Mouse (Mus musculus): ENCODE data around the gene Teddm2. TPM values are rescaled to one million over a fixed set of nuclear protein-coding genes. Genes with fewer than 3 reads are reported as not detected.

The Teddm2 gene
- polyA plus RNA-seq, 1 experiment from 2014 or later, result 1.3 TPM

GRCm38 (mm10) chr1:153820216-153820615 lies 79.8 kb downstream of the Teddm2 start:
- H3K27me3 ChIP-seq (ENCODE audit: control insufficient read depth, insufficient read depth, low read length), result no peaks in the 10 kb centered on the region
- no peak overlapping the region for H3K4me2 ChIP-seq (ENCODE audit: low read depth, low read length)
- H3K4me1 ChIP-seq (ENCODE audit: control insufficient read depth, insufficient read depth, low read length), result no peaks in the 10 kb centered on the region
- H3K9me3 ChIP-seq (ENCODE audit: control insufficient read depth, low read length), result no peaks in the 10 kb centered on the region
- no peaks in the 10 kb centered on the region for H3K36me3 ChIP-seq (ENCODE audit: control insufficient read depth, insufficient read depth, low read length)
- WGBS, result 73% methylated on average over 3 of the region's 3 CpGs
- no peak for ATAC-seq (ENCODE audit: low read depth)
- no peak overlapping the region for H3K4me3 ChIP-seq (ENCODE audit: low read depth, low read length)
- no peak overlapping the region for H3K27ac ChIP-seq (ENCODE audit: low read depth, low read length)
- H3K9ac ChIP-seq (replicated peaks; ENCODE audit: low read depth, low read length), result no peak overlapping the region

GRCm38 (mm10) chr1:153814278-153814677 lies 85.8 kb downstream of the Teddm2 start:
- Histone ChIP-seq H3K4me1 (ENCODE audit: control insufficient read depth, insufficient read depth, low read length) (no peaks in the 10 kb centered on the region), H3K27me3 (ENCODE audit: control insufficient read depth, insufficient read depth, low read length) (no peaks in the 10 kb centered on the region), H3K4me3 (ENCODE audit: low read depth, low read length) (no peak overlapping the region), H3K36me3 (ENCODE audit: control insufficient read depth, insufficient read depth, low read length) (no peaks in the 10 kb centered on the region), H3K27ac (ENCODE audit: low read depth, low read length) (no peak overlapping the region), H3K4me2 (ENCODE audit: low read depth, low read length) (no peak overlapping the region), H3K9ac (replicated peaks; ENCODE audit: low read depth, low read length) (no peak overlapping the region), H3K9me3 (ENCODE audit: control insufficient read depth, low read length) (no peaks in the 10 kb centered on the region)
- WGBS, result 64% methylated on average over 2 of the region's 2 CpGs
- ATAC-seq (ENCODE audit: low read depth), result no peak

- WGBS, result 59% methylated on average over 13 of the region's 13 CpGs
Observed at GRCm38 (mm10) chr1:153807390-153807993, 92.5 kb downstream of the Teddm2 start.

GRCm38 (mm10) chr1:153803530-153803929 lies 96.5 kb downstream of the Teddm2 start:
- Histone ChIP-seq H3K4me2 (ENCODE audit: low read depth, low read length) (no peak overlapping the region), H3K9me3 (ENCODE audit: control insufficient read depth, low read length) (no peaks in the 10 kb centered on the region), H3K4me1 (ENCODE audit: control insufficient read depth, insufficient read depth, low read length) (no peaks in the 10 kb centered on the region), H3K36me3 (ENCODE audit: control insufficient read depth, insufficient read depth, low read length) (no peaks in the 10 kb centered on the region), H3K27me3 (ENCODE audit: control insufficient read depth, insufficient read depth, low read length) (no peaks in the 10 kb centered on the region), H3K27ac (ENCODE audit: low read depth, low read length) (no peak overlapping the region), H3K9ac (replicated peaks; ENCODE audit: low read depth, low read length) (no peak overlapping the region), H3K4me3 (ENCODE audit: low read depth, low read length) (no peak overlapping the region)
- 69% methylated on average over 8 of the region's 8 CpGs for WGBS
- ATAC-seq (ENCODE audit: low read depth), result no peak

More at GRCm38 (mm10) chr1:153807390-153807993, 92.5 kb downstream of the Teddm2 start:
- Histone ChIP-seq H3K27me3 (ENCODE audit: control insufficient read depth, insufficient read depth, low read length) (no peaks in the 10 kb centered on the region), H3K4me1 (ENCODE audit: control insufficient read depth, insufficient read depth, low read length) (no peaks in the 10 kb centered on the region), H3K4me3 (ENCODE audit: low read depth, low read length) (no peak overlapping the region), H3K4me2 (ENCODE audit: low read depth, low read length) (no peak overlapping the region), H3K9ac (replicated peaks; ENCODE audit: low read depth, low read length) (no peak overlapping the region), H3K27ac (ENCODE audit: low read depth, low read length) (no peak overlapping the region), H3K9me3 (ENCODE audit: control insufficient read depth, low read length) (no peaks in the 10 kb centered on the region), H3K36me3 (ENCODE audit: control insufficient read depth, insufficient read depth, low read length) (no peaks in the 10 kb centered on the region)
- ATAC-seq (ENCODE audit: low read depth), result no peak

- no peak overlapping the region for H3K9ac ChIP-seq (replicated peaks; ENCODE audit: low read depth, low read length)
- H3K27me3 ChIP-seq (ENCODE audit: control insufficient read depth, insufficient read depth, low read length), result no peaks in the 10 kb centered on the region
- H3K27ac ChIP-seq (ENCODE audit: low read depth, low read length), result no peak overlapping the region
- no peaks in the 10 kb centered on the region for H3K9me3 ChIP-seq (ENCODE audit: control insufficient read depth, low read length)
- no peak overlapping the region for H3K4me2 ChIP-seq (ENCODE audit: low read depth, low read length)
- ATAC-seq (ENCODE audit: low read depth), result no peak
- H3K4me1 ChIP-seq (ENCODE audit: control insufficient read depth, insufficient read depth, low read length), result no peaks in the 10 kb centered on the region
- H3K36me3 ChIP-seq (ENCODE audit: control insufficient read depth, insufficient read depth, low read length), result no peaks in the 10 kb centered on the region
- 84% methylated on average over 7 of the region's 7 CpGs for WGBS
- H3K4me3 ChIP-seq (ENCODE audit: low read depth, low read length), result no peak overlapping the region
Observed at GRCm38 (mm10) chr1:153802691-153803090, 97.3 kb downstream of the Teddm2 start.

Small RNAs within 50 kb of the gene (microRNA-seq; reads per million reads assigned to microRNA genes)
- gene Mir8114, result 22.5 reads per million, percentile 25 among the genes with 10 or more reads in this experiment

Other genes with a start within 250 kb of the Teddm2 start
- gene Rgs8, start 247.2 kb downstream of the Teddm2 start, polyA plus RNA-seq (2014; fragmentation: Nextera tagmentation; extraction: Ambion mirVana), result 12.1 and 15.3 TPM in 2 replicates
- gene Rgs16, start 159.9 kb downstream of the Teddm2 start, polyA plus RNA-seq (2014; fragmentation: Nextera tagmentation; extraction: Ambion mirVana), result 5.8 and 8.3 TPM in 2 replicates
- gene Rnasel, start 150.8 kb downstream of the Teddm2 start, polyA plus RNA-seq (2014; fragmentation: Nextera tagmentation; extraction: Ambion mirVana), result 38.0 and 41.1 TPM in 2 replicates
- 0.19 and 0.55 TPM in 2 replicates for gene Rgsl1, start 56.1 kb downstream of the Teddm2 start, polyA plus RNA-seq (2014; fragmentation: Nextera tagmentation; extraction: Ambion mirVana)
- gene Teddm1b, start 25.9 kb downstream of the Teddm2 start, polyA plus RNA-seq (2014; fragmentation: Nextera tagmentation; extraction: Ambion mirVana), result 0.21 and 0.35 TPM in 2 replicates
- gene Teddm1a, start 8.5 kb downstream of the Teddm2 start, polyA plus RNA-seq (2014; fragmentation: Nextera tagmentation; extraction: Ambion mirVana), result not detected in 2 replicates
- gene Glul, start 284 bp downstream of the Teddm2 start, polyA plus RNA-seq (2014; fragmentation: Nextera tagmentation; extraction: Ambion mirVana), result 191 and 226 TPM in 2 replicates

Measured in neural tube, embryonic 14.5 days (tissue).